Mouse (Mus musculus) cerebellum, postnatal 4 days (tissue): ENCODE data around the gene Ifitm1.
A peak's percentile ranks its signal among the peaks of the same experiment; 100 is the strongest.

Experiments used
- DNase-seq, 2 experiments: peaks; one replicate each; pipeline ENCODE4 v3.0.0; 2022; ENCODE audit warnings: low spot score in 2 of 2, mixed read lengths in 1 of 2

Gene Ifitm1

DNA sequence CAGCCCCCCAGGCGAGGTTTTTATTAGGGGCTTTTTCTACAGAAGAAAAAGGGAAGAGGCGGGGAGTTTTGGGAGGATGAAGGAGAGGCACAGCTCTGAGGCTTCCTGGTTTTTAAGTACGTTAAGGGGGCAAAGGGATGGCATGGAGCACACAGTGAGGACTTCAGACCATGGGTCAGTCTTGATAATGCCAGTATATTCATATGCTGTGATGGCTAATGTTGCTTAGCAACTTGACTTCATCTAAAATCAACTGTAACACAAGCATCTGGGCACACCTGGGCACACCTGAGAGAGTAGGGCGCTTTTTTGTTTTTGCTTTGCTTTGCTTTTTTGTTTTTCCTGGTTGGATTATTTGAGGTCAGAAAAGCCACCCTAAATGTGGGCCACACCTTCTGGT lies at the start of gene Ifitm1:
Gene Ifitm1 (plus strand): TSS at position 301 of the 400 bp plus-strand sequence.
- no peak for DNase-seq

DNA sequence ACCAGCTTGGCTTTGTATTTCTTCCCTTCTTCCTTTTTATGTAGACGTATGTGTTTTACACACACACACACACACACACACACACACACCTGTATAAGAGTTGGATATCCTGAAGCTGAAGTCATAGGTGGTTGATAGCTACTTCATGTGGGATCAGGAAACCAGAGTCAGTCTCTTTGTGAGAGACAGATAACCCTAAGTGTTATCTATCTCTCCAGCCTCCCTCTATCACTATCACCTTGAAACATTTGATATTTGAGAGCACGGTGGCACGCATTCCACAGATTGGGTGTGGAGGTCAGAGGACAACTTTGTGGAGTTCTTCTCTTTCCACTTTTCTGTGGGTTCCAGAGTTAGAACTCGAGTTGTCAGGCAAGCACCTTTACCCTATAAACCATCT lies 47.1 kb upstream of the Ifitm1 start:
- no peak for DNase-seq

DNA sequence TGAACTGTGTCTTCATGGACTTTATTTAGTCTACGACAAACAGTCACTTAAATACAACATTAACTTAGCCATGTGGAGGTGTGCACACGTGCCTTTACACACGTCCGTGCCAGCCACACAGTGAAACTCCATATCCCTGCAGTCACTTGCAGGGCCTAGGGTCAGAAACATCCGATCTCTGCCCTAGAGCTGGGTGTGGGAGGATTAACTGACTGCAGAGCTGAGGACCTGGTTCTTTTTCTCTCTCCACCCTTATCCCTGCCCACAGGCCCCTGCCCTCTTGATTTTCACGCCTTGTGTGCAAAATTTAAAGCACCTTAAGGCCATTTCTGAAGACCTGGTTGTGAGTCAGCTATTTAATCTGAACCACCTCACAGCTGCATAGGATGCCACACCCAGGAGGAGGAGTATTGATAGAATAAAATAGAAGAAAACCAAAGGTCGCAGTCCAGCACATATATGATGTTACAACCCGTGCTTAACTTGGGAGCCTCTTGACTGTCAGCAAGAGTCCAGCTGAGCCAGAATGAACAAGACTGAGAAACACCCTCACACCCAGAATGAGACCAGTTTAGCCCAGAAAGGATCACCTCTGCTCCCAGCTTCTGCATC lies 46.5 kb upstream of the Ifitm1 start, which contains the start of gene Nlrp6:
Gene Nlrp6 (plus strand): TSS at position 485 of the 612 bp plus-strand sequence.
- no peak for DNase-seq

DNA sequence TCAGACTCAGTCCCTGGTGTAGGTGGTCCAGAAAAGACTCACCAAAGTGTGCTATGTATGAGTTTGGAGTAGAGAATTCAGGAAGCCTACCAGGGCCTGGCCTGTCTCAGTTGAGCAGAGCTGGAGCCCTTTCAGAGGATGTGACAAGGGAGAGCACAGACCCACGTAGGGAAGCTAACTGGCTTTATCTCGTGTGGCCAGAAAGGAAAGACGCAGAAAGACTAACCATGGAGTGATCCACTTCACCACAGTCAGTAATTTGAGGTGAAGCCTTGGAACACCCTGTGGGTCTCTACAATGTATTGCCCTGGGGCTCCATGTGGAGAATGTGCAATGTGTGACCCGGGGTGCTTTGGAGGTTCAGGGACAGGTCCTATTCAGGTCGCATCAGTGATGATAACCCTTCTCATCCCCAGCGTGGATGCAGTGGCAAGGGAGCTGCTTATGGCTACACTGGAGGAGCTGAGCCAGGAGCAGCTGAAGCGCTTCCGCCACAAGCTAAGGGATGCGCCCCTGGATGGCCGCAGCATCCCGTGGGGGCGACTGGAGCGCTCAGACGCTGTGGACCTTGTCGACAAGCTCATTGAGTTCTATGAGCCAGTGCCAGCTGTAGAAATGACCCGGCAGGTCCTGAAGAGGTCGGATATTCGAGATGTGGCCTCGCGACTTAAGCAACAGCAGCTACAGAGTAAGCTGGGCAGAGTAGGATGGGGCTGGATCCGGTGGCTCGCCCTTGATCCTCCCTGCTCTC lies 45.6 kb upstream of the Ifitm1 start:
- DNase-seq, result no peak

DNA sequence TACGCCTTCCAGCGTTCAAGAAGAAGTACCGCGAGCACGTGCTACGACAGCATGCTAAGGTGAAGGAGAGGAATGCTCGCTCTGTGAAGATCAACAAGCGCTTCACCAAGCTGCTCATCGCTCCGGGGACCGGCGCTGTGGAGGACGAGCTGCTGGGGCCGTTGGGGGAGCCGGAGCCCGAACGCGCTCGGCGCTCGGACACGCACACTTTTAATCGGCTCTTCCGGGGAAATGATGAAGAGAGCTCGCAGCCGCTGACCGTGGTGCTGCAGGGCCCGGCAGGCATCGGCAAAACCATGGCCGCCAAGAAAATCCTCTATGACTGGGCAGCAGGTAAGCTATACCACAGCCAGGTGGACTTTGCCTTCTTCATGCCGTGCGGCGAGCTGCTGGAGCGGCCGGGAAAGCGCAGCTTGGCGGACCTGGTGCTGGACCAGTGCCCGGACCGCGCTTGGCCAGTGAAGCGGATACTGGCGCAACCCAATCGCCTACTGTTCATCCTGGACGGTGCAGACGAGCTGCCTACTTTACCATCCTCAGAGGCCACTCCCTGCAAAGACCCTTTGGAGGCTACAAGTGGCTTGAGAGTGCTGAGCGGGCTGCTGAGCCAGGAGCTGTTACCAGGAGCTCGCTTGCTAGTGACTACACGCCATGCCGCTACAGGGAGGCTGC lies 44.5 kb upstream of the Ifitm1 start:
- peak in 1 of 2 experiments; percentile 61 for DNase-seq

DNA sequence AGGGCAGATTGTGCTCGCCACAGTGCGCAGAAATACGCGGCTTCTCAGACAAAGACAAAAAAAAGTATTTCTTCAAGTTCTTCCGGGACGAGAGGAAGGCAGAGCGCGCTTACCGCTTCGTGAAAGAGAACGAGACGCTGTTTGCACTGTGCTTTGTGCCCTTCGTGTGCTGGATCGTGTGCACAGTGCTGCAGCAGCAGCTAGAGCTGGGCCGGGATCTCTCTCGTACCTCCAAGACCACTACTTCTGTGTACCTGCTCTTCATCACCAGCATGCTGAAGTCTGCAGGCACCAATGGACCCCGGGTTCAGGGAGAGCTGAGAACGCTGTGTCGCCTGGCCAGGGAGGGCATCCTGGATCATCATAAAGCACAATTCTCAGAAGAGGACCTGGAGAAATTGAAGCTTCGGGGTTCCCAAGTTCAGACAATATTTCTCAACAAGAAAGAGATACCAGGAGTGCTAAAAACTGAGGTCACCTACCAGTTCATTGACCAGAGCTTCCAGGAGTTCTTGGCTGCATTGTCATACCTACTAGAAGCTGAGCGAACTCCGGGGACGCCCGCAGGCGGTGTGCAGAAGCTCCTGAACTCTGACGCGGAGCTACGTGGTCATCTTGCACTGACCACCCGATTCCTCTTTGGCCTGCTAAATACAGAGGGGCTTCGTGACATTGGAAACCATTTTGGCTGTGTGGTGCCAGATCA lies 43.8 kb upstream of the Ifitm1 start:
- no peak for DNase-seq

DNA sequence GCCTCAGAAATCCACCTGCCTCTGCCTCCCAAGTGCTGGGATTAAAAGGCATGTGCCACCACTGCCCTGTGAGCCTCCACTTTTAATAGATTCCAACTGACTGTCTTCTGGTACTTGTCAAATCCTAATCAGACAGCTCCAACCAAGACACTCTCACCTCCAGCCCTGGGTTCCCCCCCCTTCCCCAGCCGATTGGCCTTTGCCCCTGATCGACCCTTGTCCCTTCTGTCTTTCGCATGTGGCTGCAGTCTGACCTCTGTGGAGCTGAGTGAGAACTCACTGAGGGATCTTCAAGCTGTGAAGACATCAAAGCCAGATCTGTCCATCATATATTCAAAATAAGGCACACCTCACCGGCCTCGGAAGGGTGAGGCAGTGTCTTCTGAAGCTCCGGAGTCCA lies 39.8 kb upstream of the Ifitm1 start:
- no peak for DNase-seq

DNA sequence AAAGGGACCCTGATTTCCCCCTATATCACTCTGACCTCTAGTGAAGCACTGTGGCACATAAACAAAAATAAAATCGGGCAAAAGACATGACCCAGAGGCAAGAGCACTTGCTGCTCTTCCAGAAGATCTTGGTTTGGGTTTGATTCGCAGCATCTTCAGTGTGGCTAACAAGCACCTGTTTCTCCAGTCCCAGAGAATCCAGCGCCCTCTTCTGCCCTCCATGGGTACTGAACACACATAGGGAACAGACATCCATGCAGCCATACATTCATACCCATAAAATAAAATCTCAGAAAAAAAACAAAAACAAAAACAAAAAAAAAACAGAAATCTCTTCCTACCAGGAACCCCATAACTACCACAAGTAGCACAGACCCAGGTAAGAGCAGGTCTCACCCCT lies 28.6 kb upstream of the Ifitm1 start:
- no peak for DNase-seq

DNA sequence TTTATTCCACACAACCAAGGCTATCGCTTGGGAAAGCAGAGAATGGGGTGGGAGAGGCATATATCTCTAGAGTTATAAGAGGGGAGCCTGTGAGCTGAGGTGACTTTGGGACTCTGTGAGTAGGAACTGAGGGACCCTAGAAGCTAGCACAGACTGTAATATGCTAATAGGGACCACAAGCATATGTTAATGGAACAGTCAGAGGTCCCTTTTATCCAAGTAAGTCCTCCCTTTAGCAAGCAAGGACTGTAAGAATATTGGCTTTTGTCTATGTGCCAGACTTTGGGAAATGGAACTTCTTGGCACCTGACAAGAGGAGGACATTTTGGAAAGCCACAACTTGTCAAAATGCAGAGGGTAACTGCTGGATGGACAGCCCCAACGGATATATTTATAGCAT lies 28.1 kb upstream of the Ifitm1 start:
- DNase-seq, result no peak

DNA sequence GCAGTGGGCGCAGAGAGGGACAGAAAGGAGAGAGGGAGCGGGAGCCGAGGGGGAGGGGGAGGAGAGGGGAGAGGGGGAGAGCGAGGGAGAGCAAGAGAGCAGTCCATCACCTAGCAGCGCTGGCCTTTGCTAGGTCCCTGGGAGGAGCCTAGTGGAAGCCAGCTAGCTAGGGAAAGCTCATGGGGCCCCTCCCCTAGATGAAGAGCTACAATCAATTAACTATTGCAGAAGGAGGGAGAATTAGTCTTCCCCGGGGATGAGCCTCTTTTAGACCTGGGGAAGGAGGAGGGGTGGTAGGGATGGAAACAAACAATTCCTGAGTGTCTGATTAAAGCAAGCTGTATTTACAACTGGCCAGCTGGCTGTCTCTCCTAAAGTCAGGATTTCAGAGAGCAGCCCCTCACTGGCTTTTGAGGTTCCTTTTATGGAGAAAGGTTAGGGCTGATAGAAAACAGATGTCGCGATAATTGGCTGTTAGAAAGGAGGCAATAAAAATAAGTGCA lies 27.3 kb upstream of the Ifitm1 start:
- no peak for DNase-seq

DNA sequence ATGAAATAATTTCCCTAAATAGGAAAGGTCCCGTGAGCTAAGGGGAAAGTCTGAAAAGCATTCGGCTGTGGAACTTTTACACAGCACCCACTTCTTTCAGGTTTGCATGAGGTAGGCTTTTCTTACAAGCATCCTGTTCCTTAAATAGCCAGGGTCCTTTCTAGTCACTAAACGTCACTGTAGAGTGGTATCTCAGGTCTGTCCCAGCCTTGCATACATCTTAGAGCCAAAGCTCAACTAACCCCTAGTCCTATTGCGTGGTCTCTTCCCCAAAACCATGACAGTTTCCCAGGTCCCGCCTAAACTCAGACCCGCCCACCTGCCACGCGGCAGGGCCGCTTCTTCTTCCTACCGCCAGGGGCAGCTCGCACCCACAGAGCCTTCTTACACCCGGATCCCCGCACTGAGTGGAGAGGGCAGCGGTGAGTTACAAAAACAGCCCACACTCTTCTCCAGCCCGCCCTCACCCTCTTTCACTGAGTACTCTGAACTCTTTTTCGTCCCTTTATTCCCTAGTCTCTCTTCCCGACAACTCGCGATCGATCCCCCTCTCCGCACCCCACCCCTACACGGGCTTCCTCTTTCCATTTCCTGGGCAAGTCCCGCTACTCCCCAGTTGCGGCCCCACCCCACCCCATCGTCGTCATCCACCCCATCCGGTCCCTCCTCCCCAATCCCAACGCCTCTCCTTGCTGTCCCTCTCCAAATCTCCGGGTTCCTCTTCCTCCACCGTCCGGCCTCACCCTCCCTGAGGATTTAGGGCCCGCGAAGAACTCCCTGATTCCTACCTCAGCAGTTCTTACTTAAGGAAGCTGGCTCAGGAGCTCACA lies 25.6 kb upstream of the Ifitm1 start, which contains the start of gene Pgghg:
Gene Pgghg (plus strand): TSS at position 170 of the 830 bp plus-strand sequence.
- DNase-seq, result peak in 1 of 2 experiments; percentile 75

DNA sequence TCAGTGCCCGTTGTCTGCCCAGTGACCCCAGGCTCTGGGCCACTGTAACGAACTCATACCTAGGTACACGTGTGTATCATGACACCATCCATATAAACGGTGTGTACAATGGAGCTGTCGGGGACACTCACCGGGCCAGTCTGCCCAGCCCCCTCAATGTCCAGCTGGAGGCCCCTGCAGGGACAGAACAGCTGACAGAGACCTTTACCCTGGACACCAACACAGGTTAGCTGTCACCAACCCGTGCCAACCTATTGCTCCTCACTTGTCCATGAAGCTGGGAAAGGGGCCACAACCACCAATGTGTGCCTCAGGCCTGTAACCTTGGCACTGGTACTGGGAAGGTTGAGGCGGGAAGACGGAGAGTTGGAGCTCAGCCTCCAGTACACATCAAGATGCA lies 24.7 kb upstream of the Ifitm1 start:
- no peak for DNase-seq

DNA sequence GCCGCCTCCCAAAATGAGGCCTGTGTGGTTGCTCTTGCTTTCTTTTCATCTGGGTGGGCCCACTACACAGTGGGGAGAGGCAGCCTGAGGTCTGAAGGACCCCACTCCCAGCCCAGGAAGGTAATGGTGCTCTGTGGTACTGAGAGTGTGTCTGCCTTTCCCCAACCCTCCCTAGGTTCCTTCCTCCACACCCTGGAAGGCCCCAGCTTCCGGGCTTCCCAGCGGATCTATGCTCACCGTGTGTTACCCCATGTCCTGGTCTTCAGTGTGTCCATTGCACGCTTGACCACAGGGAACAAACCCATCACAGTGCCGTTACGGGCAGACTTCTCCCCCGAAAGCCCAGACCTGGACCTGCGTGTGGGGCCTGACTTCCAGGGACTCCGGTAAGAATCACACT lies 24.2 kb upstream of the Ifitm1 start:
- DNase-seq, result no peak

DNA sequence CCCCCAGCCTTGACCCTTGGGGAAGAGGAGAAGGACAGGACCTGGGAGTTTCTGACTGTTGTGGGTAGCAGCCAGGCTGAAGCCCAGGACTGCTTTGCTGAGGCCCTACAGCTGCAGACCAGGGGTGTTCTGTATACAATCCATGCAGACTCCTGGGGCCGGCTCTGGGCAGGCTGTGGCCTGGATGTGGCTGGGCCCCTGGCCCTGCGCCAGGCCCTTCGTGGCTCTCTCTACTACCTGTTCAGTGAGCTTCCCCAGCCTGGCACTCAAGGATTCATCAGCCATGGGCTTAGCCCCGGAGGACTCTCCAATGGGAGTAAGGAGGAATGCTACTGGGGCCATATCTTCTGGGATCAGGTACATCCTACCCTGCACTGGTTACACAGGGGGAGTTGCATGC lies 23.7 kb upstream of the Ifitm1 start:
- no peak for DNase-seq

DNA sequence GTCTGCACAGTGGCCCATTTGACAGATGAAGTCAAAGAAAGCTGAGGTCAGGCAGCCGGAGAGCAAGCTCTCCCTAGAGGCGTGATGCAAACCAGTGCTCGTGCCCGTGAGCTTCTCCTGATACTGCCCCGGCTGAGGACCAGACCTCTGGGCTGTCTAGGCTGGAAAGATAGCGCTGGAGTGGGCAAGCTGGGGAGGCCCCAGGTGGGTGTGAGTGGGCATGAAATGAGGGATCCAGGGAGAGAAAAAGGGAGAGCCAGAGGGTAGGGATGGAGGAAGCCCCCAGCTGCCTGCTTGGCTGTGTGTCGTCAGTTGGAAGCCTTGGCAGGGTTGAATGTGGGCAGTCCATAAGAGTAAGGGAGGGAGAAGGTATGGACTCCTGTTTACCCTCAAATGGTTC lies 22.8 kb upstream of the Ifitm1 start:
- no peak for DNase-seq

DNA sequence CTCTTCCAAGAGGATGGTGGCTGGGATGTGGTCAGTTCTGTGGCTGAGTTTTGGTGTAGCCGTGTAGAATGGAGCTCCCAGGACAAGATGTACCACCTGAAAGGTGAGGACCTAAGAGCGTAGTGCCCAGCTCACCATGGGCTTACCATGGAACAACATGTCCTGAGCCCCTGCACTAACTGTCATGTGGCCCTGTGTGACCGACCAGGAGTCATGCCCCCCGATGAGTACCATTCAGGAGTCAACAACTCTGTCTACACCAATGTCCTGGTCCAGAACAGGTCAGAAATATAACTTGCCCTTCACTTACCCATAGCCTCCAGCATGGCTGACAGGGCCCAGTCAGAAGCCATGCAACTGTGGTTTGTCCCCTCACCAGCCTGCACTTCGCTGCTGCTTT lies 21.8 kb upstream of the Ifitm1 start:
- DNase-seq, result no peak

DNA sequence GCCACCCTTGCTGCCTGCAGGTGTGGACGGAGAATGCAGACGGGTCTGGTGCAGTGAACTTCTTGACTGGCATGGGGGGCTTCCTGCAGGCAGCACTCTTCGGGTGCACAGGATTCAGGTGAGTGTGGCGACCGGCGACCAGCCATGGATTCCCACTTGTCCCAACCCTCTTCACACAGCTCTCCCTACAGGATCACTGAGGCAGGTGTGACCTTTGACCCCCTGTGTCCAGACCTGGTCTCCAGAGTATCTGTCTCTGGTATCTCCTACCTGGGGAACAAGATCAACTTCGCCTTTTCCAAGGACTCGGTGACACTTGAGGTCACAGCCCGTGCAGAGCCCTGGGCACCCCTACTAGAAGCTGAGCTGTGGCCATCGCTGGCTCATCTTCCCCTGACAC lies 20.7 kb upstream of the Ifitm1 start:
- DNase-seq, result no peak

DNA sequence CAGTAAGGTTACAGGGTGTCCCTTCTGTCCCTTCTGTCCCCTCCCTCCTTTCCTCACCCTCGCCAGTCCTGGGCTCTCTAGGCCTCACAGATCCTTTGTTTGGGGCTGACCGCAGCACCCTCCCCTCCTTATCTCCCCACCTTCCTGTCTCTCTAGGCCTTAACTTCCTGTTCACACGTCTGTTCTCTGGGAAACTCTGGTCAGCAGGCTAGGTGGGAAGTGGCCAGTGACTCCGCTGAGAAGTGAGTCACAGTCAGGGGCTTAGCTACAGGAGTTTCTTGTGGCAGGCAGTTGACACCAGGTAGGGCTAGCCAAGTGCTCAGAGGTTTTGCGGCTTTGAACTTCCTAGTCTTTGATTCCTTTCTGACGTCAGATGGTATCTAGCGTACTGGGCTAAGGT lies 20.0 kb upstream of the Ifitm1 start:
- no peak for DNase-seq

DNA sequence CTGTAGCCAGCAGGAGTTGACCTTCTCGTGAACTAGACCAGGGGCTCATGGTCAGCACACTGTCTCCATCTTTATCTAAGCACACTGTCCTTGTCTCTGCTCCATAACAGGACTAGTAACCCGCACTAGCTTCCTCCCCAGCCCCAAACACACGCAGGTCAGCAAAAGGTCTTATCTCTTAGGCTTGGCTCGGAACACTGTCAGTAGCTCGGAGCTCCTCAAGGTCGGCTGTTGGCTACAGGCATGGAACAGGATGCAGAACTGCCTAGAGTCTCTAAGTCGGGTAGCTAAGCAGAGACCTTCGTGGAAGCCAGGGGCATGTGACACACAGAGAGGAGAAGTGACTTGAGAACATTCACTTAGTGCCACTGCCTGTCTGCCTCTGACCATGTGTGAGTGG lies 18.9 kb upstream of the Ifitm1 start:
- DNase-seq, result no peak

DNA sequence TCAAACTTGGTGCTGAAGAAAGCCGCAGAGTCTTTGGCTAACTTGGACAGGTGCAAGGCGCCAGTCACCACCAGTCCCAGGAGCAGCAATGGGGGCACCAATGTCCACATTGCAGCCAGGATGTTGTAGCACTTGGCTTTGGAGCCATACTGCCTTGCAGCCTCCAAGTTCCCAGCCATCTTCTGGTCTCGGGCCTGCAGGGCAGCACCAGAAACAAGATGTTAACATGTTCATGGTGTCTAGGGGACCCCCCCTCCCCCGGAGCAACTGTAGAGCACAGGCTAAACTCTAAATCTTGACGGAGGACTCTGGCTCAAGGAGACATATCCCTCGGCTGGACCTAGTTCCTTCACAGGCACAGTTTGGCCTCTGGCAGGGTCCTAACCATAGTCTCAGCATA lies 17.8 kb upstream of the Ifitm1 start:
- DNase-seq, result no peak

DNA sequence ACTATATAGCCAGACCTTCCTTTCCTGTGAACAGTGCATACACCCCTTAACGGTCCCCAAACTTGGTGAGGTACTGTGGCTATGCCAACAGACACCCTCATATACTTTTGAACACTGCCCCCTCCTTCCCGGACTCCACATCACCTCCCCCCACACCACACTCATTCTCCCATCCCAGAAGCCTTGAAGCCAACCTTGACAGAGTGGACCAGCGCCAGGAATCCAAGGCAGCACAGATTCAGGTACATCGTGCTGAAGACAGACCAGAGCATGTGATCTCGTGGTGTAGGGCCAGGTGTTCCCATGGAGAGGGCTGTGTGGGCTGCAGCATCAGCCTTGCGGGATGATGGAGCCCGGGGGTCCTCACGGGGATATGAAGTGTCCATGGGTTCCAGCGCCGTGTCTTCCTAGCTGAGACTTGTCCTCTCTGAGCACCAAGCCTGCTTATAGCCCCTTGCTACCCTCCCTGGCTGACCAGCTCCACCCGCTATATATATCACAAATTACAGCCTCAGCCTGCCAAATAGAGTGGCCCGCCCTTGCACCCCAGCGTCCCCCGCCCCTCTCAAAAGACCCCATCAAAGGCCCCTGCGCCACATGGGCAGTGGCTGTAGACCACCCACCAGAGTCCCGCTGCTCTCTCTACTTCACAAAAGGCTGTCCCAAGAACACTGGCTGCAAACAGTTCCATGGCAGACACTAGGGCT lies 17.0 kb upstream of the Ifitm1 start, which contains the start of gene Ifitm5:
Gene Ifitm5 (minus strand): TSS at position 468 of the 707 bp plus-strand sequence.
- no peak for DNase-seq
